Mouse (Mus musculus) limb, embryonic 10.5 days (tissue): ENCODE results near the gene Thap4. TPM values are rescaled to one million over a fixed set of nuclear protein-coding genes. Genes with fewer than 3 reads are reported as not detected.
"Not testable (repeated sequence)": the region's sequence is repeated elsewhere in the genome, so short reads cannot be mapped to it uniquely, and the experiment has no call there.

Source experiments
- DNase-seq: peaks from one replicate; pipeline ENCODE4 v3.0.0-alpha.2; 2017; ENCODE audit warnings: low spot score
- H3K27ac ChIP-seq: fragments of 300-500 bp; sonication (generic); 2 replicates; pipeline ENCODE4 v1.5.1; 2016; ENCODE audit warnings: mild to moderate bottlenecking
- H3K27me3 ChIP-seq: fragments of 300-500 bp; sonication (generic); 2 replicates; pipeline ENCODE4 v1.6.1; 2016; ENCODE audit warnings: low read depth, mild to moderate bottlenecking; ENCODE audit not compliant: poor library complexity, severe bottlenecking
- H3K36me3 ChIP-seq: fragments of 300-500 bp; sonication (generic); 2 replicates; pipeline ENCODE4 v1.6.1; 2016; ENCODE audit warnings: mild to moderate bottlenecking, moderate library complexity
- H3K4me1 ChIP-seq: fragments of 300-500 bp; sonication (generic); 2 replicates; pipeline ENCODE4 v1.6.1; 2016
- H3K4me3 ChIP-seq: fragments of 300-500 bp; sonication (generic); 2 replicates; pipeline ENCODE4 v1.5.1; 2016; ENCODE audit warnings: mild to moderate bottlenecking, moderate library complexity
- H3K9me3 ChIP-seq: fragments of 300-500 bp; sonication (generic); replicated peaks from 2 replicates; pipeline ENCODE4 v1.6.1; 2016; ENCODE audit warnings: mild to moderate bottlenecking
- WGBS: fragments of 180-500 bp; shearing (Covaris S2); methylation state at CpG from one replicate; pipeline ENCODE4 v1.1.7; 2016; 5-methylcytosine and 5-hydroxymethylcytosine counted together
- polyA plus RNA-seq: library from polyadenylated mRNA; unstranded; fragments of >200 nt; fragmentation: Nextera tagmentation; extraction: Ambion mirVana; gene quantifications from 2 replicates; pipeline ENCODE4 v1.2.1, GENCODE M21; 2016

Gene Thap4
- polyA plus RNA-seq, 1 experiment from 2014 or later: 54.8 TPM

GRCm38 (mm10) chr1:93685401-93686244, 69.0 kb downstream of the Thap4 start, which contains the start of gene Bok:
Gene Bok (plus strand): TSS chr1:93685660.
- peak; percentile 82 for DNase-seq
- Histone ChIP-seq H3K36me3 (no peaks in the 10 kb centered on the region), H3K27me3 (peaks cover 45% of the 10 kb centered on the region), H3K4me1 (peaks cover 18% of the 10 kb centered on the region), H3K4me3 (peak within 1 kb of the TSS; percentile 60), H3K27ac (peak within 1 kb of the TSS; percentile 85), H3K9me3 (no peaks in the 10 kb centered on the region)
- WGBS: under 1% methylated on average over 78 of the region's 78 CpGs

- no peaks in the 10 kb centered on the region for H3K36me3 ChIP-seq
- 71% methylated on average over 7 of the region's 7 CpGs for WGBS
- no peak overlapping the region for H3K4me3 ChIP-seq
- no peak overlapping the region for H3K27ac ChIP-seq
- H3K9me3 ChIP-seq: no peaks in the 10 kb centered on the region
- H3K4me1 ChIP-seq: no peaks in the 10 kb centered on the region; the same call in 1 of the 2 replicates
- DNase-seq: no peak
- peaks cover 18% of the 10 kb centered on the region for H3K27me3 ChIP-seq
Observed at GRCm38 (mm10) chr1:93679889-93680568, 74.6 kb downstream of the Thap4 start.

DNA sequence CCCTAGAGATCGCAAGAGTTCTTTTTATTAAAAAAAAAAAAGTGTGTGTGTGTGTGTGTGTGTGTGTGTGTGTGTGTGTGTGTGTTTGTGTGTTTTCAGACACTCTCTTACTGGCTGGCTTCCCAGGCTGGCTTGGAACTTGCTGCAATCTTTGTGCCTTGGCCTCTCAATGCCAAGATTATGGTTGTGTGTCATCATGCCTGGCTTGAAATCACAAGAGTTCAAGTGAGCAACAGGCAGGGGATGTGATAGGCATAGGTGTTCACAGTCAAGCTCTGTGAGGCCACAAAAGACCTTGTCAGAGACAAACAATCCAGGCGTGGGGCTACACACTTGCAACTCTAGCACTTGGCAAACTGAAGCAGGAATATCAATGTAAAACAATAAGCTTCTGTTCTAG, 76.3 kb downstream of the Thap4 start:
- 73% methylated on average over 2 of the region's 2 CpGs for WGBS
- no peak for DNase-seq

DNA sequence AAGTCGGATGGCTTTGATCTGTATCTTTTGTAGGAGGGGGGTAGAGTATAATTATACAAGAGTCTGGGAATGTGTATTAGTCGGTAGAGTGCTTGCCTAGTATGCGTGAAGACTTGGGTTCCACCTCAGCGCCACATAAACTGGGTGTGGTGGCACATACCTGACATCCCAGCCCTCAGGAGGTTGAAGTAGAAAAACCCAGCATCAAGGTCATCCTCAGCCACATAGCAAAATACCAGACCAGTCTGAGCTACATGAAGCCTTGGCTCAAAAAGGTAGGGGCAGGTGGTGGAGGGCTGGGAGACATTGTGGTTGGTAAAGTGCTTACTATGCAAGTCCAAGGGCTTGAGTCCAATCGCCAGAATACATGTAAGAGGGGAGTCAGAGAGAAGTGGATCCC, 82.0 kb downstream of the Thap4 start:
- WGBS: 89% methylated on average over 5 of the region's 5 CpGs
- H3K4me1 ChIP-seq: peaks cover 19% of the 10 kb centered on the region
- no peak for DNase-seq

More for the DNA sequence above, 76.3 kb downstream of the Thap4 start:
- Histone ChIP-seq H3K36me3 (no peaks in the 10 kb centered on the region), H3K9me3 (no peaks in the 10 kb centered on the region), H3K4me1 (no peaks in the 10 kb centered on the region), H3K27me3 (0 out of 2 replicates have a peak, but pooled peaks cover 1% of the 10 kb centered on the region), H3K27ac (no peak overlapping the region), H3K4me3 (no peak overlapping the region)

DNA sequence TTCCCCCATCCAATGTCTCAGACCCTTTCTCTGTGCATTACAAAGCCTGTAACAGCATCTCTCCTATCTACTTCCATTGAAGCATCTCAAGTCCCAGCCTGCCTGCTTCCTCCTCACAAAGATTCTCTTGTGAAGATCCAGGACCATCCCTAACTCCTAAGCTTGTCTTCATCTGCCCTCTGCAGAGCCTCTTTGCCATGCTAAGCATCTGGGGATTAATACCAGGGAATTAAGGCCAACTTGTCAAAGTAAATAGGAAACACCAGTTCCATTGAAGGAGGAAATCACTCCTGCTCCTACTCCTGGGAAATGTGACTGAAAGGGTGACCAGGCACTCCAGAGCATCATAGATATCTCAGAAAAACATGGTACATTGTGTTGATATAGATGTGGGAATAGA, 84.7 kb downstream of the Thap4 start:
- no peak overlapping the region for H3K4me3 ChIP-seq
- H3K27ac ChIP-seq: 0 out of 2 replicates have a peak overlapping the region, but pooled peaks have one; percentile 88

More for the DNA sequence above, 82.0 kb downstream of the Thap4 start:
- no peaks in the 10 kb centered on the region for H3K27me3 ChIP-seq
- H3K36me3 ChIP-seq: no peaks in the 10 kb centered on the region
- H3K9me3 ChIP-seq: no peaks in the 10 kb centered on the region
- H3K27ac ChIP-seq: no peak overlapping the region
- no peak overlapping the region for H3K4me3 ChIP-seq

GRCm38 (mm10) chr1:93668791-93669548, 85.7 kb downstream of the Thap4 start:
- Histone ChIP-seq H3K9me3 (no peaks in the 10 kb centered on the region), H3K36me3 (no peaks in the 10 kb centered on the region), H3K4me3 (peak overlapping the region; percentile 50), H3K4me1 (peaks cover 22% of the 10 kb centered on the region), H3K27me3 (no peaks in the 10 kb centered on the region), H3K27ac (peak overlapping the region; percentile 88)
- 10% methylated on average over 17 of the region's 17 CpGs for WGBS
- DNase-seq: peak; percentile 81

More for the DNA sequence above, 84.7 kb downstream of the Thap4 start:
- DNase-seq: no peak
- H3K36me3 ChIP-seq: no peaks in the 10 kb centered on the region
- H3K9me3 ChIP-seq: no peaks in the 10 kb centered on the region
- no peaks in the 10 kb centered on the region for H3K27me3 ChIP-seq
- H3K4me1 ChIP-seq: peaks cover 22% of the 10 kb centered on the region

- Histone ChIP-seq H3K4me1 (peaks cover 22% of the 10 kb centered on the region), H3K4me3 (no peak overlapping the region), H3K27me3 (no peaks in the 10 kb centered on the region), H3K9me3 (no peaks in the 10 kb centered on the region), H3K36me3 (no peaks in the 10 kb centered on the region), H3K27ac (peak overlapping the region; percentile 88)
- WGBS: 30% methylated on average over 13 of the region's 13 CpGs
- DNase-seq: peak; percentile 53
Observed at GRCm38 (mm10) chr1:93667760-93668400, 86.8 kb downstream of the Thap4 start.

GRCm38 (mm10) chr1:93658559-93658958, 96.1 kb downstream of the Thap4 start, which contains the start of gene Stk25:
Gene Stk25 (minus strand): TSS chr1:93658659.
- not testable (repeated sequence) for H3K27ac ChIP-seq

GRCm38 (mm10) chr1:93657025-93657360, 97.7 kb downstream of the Thap4 start:
- Histone ChIP-seq H3K27me3 (no peaks in the 10 kb centered on the region), H3K4me3 (no peak overlapping the region), H3K27ac (no peak overlapping the region), H3K4me1 (peaks cover 13% of the 10 kb centered on the region), H3K36me3 (no peaks in the 10 kb centered on the region), H3K9me3 (no peaks in the 10 kb centered on the region; the same call in 1 of the 2 replicates)
- WGBS: 80% methylated on average over 5 of the region's 5 CpGs
- DNase-seq: no peak

More at GRCm38 (mm10) chr1:93658559-93658958, 96.1 kb downstream of the Thap4 start, which contains the start of gene Stk25:
- H3K27me3 ChIP-seq, DNase-seq, H3K4me3 ChIP-seq, H3K9me3 ChIP-seq, H3K36me3 ChIP-seq: not testable (repeated sequence)
- H3K4me1 ChIP-seq: peaks cover 13% of the 10 kb centered on the region

DNA sequence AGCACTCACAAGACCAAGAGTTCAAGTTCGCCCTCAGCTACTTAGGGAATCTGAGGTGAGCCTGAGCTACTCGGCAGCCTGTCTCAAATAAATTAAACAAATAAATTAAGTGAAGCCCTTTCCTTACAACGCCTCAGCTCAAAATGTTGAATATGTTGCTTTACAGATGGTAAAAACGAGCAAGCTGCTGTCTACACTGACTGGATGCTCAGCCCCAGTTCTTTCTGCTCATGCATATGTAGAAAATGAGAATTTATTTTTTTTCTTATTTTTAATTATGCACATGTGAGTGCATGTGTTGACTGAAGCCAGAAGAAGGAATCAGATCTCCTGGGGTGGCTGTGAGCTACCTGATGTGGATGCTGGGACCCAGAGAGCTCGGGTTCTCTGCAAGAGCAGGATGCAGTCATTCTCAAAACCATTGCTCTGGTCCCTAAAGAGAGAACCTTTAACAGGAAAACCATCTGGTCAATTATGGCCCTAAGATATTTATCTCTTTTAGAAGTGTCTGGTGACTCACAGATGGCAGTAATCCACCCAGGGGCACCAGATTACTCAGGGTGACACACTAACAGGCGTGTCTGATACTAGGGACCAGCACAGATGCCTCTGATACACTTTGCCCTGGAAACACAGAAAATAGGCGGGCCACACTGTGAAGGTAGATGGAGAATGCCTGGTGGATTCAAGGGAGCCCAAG, 98.2 kb downstream of the Thap4 start:
- H3K27me3 ChIP-seq: no peaks in the 10 kb centered on the region
- 61% methylated on average over 7 of the region's 7 CpGs for WGBS
- H3K36me3 ChIP-seq: no peaks in the 10 kb centered on the region
- no peak overlapping the region for H3K27ac ChIP-seq
- peaks cover 13% of the 10 kb centered on the region for H3K4me1 ChIP-seq
- no peak overlapping the region for H3K4me3 ChIP-seq
- no peaks in the 10 kb centered on the region for H3K9me3 ChIP-seq
- DNase-seq: no peak

DNA sequence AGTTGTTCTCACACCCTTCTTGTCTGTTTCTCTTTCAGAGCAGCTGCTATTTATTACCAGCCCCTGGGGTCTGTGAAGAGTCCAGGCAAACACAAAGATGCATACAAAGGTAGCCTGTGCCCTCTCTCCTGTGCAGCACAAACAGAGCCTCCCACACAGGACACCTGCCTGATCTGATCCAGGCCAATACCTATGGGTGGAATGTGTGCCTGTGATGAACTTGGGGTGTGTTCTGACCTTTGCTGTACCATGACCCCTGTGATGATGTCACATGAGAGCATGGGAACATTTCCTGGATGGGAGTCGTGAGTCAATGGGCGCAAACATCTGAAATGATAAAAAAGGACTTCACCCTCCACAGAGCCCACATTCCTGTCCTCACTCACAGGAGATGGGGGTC, 99.9 kb downstream of the Thap4 start:
- H3K27me3 ChIP-seq: no peaks in the 10 kb centered on the region
- H3K36me3 ChIP-seq: no peaks in the 10 kb centered on the region
- H3K27ac ChIP-seq: no peak overlapping the region
- H3K4me1 ChIP-seq: peaks cover 10% of the 10 kb centered on the region
- no peaks in the 10 kb centered on the region for H3K9me3 ChIP-seq
- 89% methylated on average over 2 of the region's 2 CpGs for WGBS
- no peak for DNase-seq
- H3K4me3 ChIP-seq: no peak overlapping the region

- no peak for DNase-seq
- Histone ChIP-seq H3K36me3 (no peaks in the 10 kb centered on the region), H3K27ac (no peak overlapping the region), H3K4me1 (peaks cover 10% of the 10 kb centered on the region), H3K27me3 (no peaks in the 10 kb centered on the region), H3K4me3 (no peak overlapping the region), H3K9me3 (no peaks in the 10 kb centered on the region)
- 54% methylated on average over 2 of the region's 2 CpGs for WGBS
Observed at GRCm38 (mm10) chr1:93654275-93654674, 100.4 kb downstream of the Thap4 start.
